Mouse (Mus musculus) left cerebral cortex, postnatal 4 days (tissue): ENCODE measurements at regions not wholly inside any gene's neighbourhood (a gene's known extent, or its start where the extent isn't known, plus 50 kb on each side); places are given as distances from the start of the nearest gene placed in this dataset.
A peak's percentile ranks its signal among the peaks of the same experiment; 100 is the strongest.

Source experiments
- DNase-seq: peaks from one replicate; pipeline ENCODE4 v3.0.0-alpha.2; 2022
- intact Hi-C: fragments of 180-260 bp; cut with DNase I; formaldehyde crosslinking; loops from one replicate; pipeline ENCODE4 v1.15.1; 2025

- intact Hi-C loops = no loop called here
- DNase-seq = no peak
These were observed 193.1 kb upstream of the Ptbp2 start for GRCm38 (mm10) chr3:119977349-119977748.

- no peak for DNase-seq
- intact Hi-C loops = no loop called here
These were observed 192.1 kb upstream of the Ptbp2 start for GRCm38 (mm10) chr3:119976363-119976762.

GRCm38 (mm10) chr3:119958799-119959467 lies 174.7 kb upstream of the Ptbp2 start:
- intact Hi-C loops = no loop called here
- no peak for DNase-seq

GRCm38 (mm10) chr3:119957529-119957928 lies 173.3 kb upstream of the Ptbp2 start:
- intact Hi-C loops = no loop called here
- peak; percentile 72 for DNase-seq

GRCm38 (mm10) chr3:119955745-119956615 lies 171.7 kb upstream of the Ptbp2 start:
- DNase-seq = no peak

GRCm38 (mm10) chr3:119950721-119951120 lies 166.5 kb upstream of the Ptbp2 start:
- no peak for DNase-seq
- intact Hi-C loops = no loop called here

More at GRCm38 (mm10) chr3:119955745-119956615, 171.7 kb upstream of the Ptbp2 start:
- intact Hi-C loops = no loop called here

- intact Hi-C loops = no loop called here
- DNase-seq = no peak
These were observed 165.8 kb upstream of the Ptbp2 start for GRCm38 (mm10) chr3:119950070-119950469.

- intact Hi-C loops = no loop called here
- peak; percentile 47 for DNase-seq
These were observed 165.4 kb upstream of the Ptbp2 start for GRCm38 (mm10) chr3:119949620-119950019.

- intact Hi-C loops = no loop called here
- DNase-seq = peak; percentile 47
These were observed 164.8 kb upstream of the Ptbp2 start for GRCm38 (mm10) chr3:119949041-119949470.

- intact Hi-C loops = no loop called here
These were observed 162.9 kb upstream of the Ptbp2 start for GRCm38 (mm10) chr3:119947126-119947525.

GRCm38 (mm10) chr3:119944115-119944514 lies 159.8 kb upstream of the Ptbp2 start:
- DNase-seq = no peak
- intact Hi-C loops = no loop called here

More at GRCm38 (mm10) chr3:119947126-119947525, 162.9 kb upstream of the Ptbp2 start:
- no peak for DNase-seq

GRCm38 (mm10) chr3:119939091-119939490 lies 154.8 kb upstream of the Ptbp2 start:
- DNase-seq = no peak
- intact Hi-C loops = no loop called here

- intact Hi-C loops = no loop called here
- DNase-seq = no peak
These were observed 154.2 kb upstream of the Ptbp2 start for GRCm38 (mm10) chr3:119938425-119938824.

GRCm38 (mm10) chr3:119936526-119936925 lies 152.3 kb upstream of the Ptbp2 start:
- no peak for DNase-seq
- intact Hi-C loops = no loop called here

- intact Hi-C loops = no loop called here
- DNase-seq = peak; percentile 39
These were observed 148.8 kb upstream of the Ptbp2 start for GRCm38 (mm10) chr3:119933049-119933511.

- intact Hi-C loops = no loop called here
- no peak for DNase-seq
These were observed 144.0 kb upstream of the Ptbp2 start for GRCm38 (mm10) chr3:119928281-119928680.

- no peak for DNase-seq
- intact Hi-C loops = no loop called here
These were observed 135.4 kb upstream of the Ptbp2 start for GRCm38 (mm10) chr3:119919501-119920141.

GRCm38 (mm10) chr3:119915984-119916865 lies 132.0 kb upstream of the Ptbp2 start:
- intact Hi-C loops = no loop called here
- DNase-seq = no peak

- intact Hi-C loops = no loop called here
- no peak for DNase-seq
These were observed 127.3 kb upstream of the Ptbp2 start for GRCm38 (mm10) chr3:119911532-119911931.

- intact Hi-C loops = no loop called here
- no peak for DNase-seq
These were observed 120.0 kb upstream of the Ptbp2 start for GRCm38 (mm10) chr3:119904244-119904643.
